ENCODE assay signal across 24 mouse cellular contexts in the genomic region with DNA sequence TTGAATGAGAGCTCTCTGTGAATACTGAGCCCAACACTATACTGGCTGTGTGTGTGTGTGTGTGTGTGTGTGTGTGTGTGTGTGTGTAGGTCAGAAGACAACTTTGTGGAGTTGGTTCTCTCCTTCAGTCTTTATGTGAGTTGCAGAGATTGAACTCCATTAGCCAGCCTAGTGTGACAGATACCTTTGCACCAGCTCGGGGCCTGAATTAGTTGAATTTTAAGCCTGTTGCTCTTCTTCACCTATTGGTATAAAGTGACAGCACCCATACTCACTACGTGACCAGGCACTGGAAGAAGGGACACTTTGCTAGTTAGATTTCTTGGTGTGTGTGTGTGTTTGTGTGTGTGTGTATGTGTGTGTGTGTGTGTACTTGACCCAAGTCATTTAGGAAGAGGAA. TPM values are rescaled to one million over a fixed set of nuclear protein-coding genes. Genes with fewer than 3 reads are reported as not detected.
DNase-seq lines count a peak whose midpoint lies in the region; ATAC-seq and TF ChIP-seq lines count a peak whose summit lies in the region.
"Had no signal": no experiment of that assay in that cellular context is flagged by ENCODE, and none has a peak within 500 bp of the region (broad histone marks: within the 10 kb centered on the region; RNA-seq: fewer than 3 reads in every experiment).

No protein-coding gene starts in this region.

- H3K9me3 ChIP-seq in intestine, embryonic 15.5 days: no peaks in the 10 kb centered on the region
- H3K9me3 ChIP-seq in intestine, embryonic 16.5 days (ENCODE audit: control insufficient read depth, low read length): no peaks in the 10 kb centered on the region
- H3K9me3 ChIP-seq: G1E had no signal

- intact Hi-C loops in heart, postnatal 14 days (cut with DNase I): no loop called here

- no peak for TF ChIP-seq CTCF in kidney, adult 2 months (conservative IDR thresholded peaks at IDR 0.05; ENCODE audit: insufficient read depth, insufficient read length, low read depth, low read length)

- no peaks in the 10 kb centered on the region for H3K27me3 ChIP-seq in intestine, embryonic 15.5 days (replicated peaks)
- no peaks in the 10 kb centered on the region for H3K27me3 ChIP-seq in intestine, embryonic 16.5 days (replicated peaks; ENCODE audit: control insufficient read depth, insufficient read depth, low read length)
- H3K27me3 ChIP-seq in kidney, adult 2 months (replicated peaks; ENCODE audit: control insufficient read depth, insufficient read depth, low read length): no peaks in the 10 kb centered on the region
- H3K27me3 ChIP-seq: CH12.LX, Patski had no signal

- H3K9ac ChIP-seq in intestine, embryonic 15.5 days: no peak overlapping the region
- H3K9ac ChIP-seq in intestine, embryonic 16.5 days (ENCODE audit: low read depth, low read length): no peak overlapping the region

- H3K4me3 ChIP-seq in intestine, embryonic 15.5 days (replicated peaks): no peak overlapping the region
- H3K4me3 ChIP-seq in intestine, embryonic 16.5 days (ENCODE audit: low read length): no peak overlapping the region
- no peak overlapping the region for H3K4me3 ChIP-seq in kidney, adult 2 months (ENCODE audit: insufficient read depth, low read depth, low read length)

- H3K36me3 ChIP-seq in intestine, embryonic 15.5 days: no peaks in the 10 kb centered on the region
- H3K36me3 ChIP-seq in intestine, embryonic 16.5 days (ENCODE audit: control insufficient read depth, insufficient read depth, low read length): no peaks in the 10 kb centered on the region
- H3K36me3 ChIP-seq in kidney, adult 2 months (ENCODE audit: control insufficient read depth, insufficient read depth, low read length): no peaks in the 10 kb centered on the region
- H3K36me3 ChIP-seq: G1E had no signal

- no peak for TF ChIP-seq POLR2A in kidney, adult 2 months (IDR thresholded peaks at IDR 0.05; ENCODE audit: low read depth, low read length)

- ATAC-seq in intestine, embryonic 15.5 days: peak; percentile 36; the same call in 1 of the 2 replicates
- no peak for ATAC-seq in intestine, embryonic 16.5 days
- ATAC-seq: activated CD4-positive, CD25-positive, alpha-beta regulatory T cell, adult 4 months; CD4-positive, CD25-positive, alpha-beta regulatory T cell, adult 4 months; Patski had no signal

- H3K4me2 ChIP-seq in intestine, embryonic 15.5 days (replicated peaks): no peak overlapping the region
- H3K4me2 ChIP-seq in intestine, embryonic 16.5 days (ENCODE audit: low read depth, low read length): no peak overlapping the region

- WGBS in intestine, embryonic 15.5 days: 95% methylated on average over 2 of the region's 2 CpGs
- WGBS in intestine, embryonic 16.5 days: 92% methylated on average over 2 of the region's 2 CpGs
- 71% methylated on average over 2 of the region's 2 CpGs for WGBS in kidney, adult 2 months

- H3K27ac ChIP-seq in intestine, embryonic 15.5 days: no peak overlapping the region
- no peak overlapping the region for H3K27ac ChIP-seq in intestine, embryonic 16.5 days (ENCODE audit: low read length)
- no peak overlapping the region for H3K27ac ChIP-seq in kidney, adult 2 months (ENCODE audit: insufficient read depth, low read depth, low read length)

- no peaks in the 10 kb centered on the region for H3K4me1 ChIP-seq in intestine, embryonic 15.5 days (replicated peaks)
- no peaks in the 10 kb centered on the region for H3K4me1 ChIP-seq in intestine, embryonic 16.5 days (ENCODE audit: control insufficient read depth, insufficient read depth, low read length)
- H3K4me1 ChIP-seq in kidney, adult 2 months (ENCODE audit: control insufficient read depth, insufficient read depth, low read length): no peaks in the 10 kb centered on the region

- peak; percentile 51 for DNase-seq in heart, adult 11 months
- DNase-seq in heart, postnatal 14 days: no peak
- peak; percentile 55 for DNase-seq in kidney, adult 2 months
- DNase-seq in kidney, postnatal 25 days: no peak
- DNase-seq in kidney, adult 9 months: peak; percentile 46
- DNase-seq in kidney, postnatal 10 days: no peak
- DNase-seq: adrenal gland, adult 2 months; adrenal gland, adult 8-10 months; adrenal gland, postnatal 10 days; adrenal gland, postnatal 14 days; adrenal gland, postnatal 25 days; adrenal gland, postnatal 36 days; B cell, adult 2 months; cerebellum, adult 11 months; cerebellum, adult 11-12 months had no signal

RNA-seq across cellular contexts. Expression of gene Tnfsf10, which starts 56.4 kb away (rescaled TPM):
- 10 to 100 TPM; 10.9 to 12.3 TPM for total RNA-seq in heart, postnatal 14 days (2021)
- polyA plus RNA-seq in intestine, embryonic 15.5 days (2015; fragmentation: Nextera tagmentation; extraction: Ambion mirVana): 0.77 and 1.1 TPM in 2 replicates
- 0.76 and 1.1 TPM in 2 replicates for polyA plus RNA-seq in intestine, embryonic 16.5 days (2015; fragmentation: Nextera tagmentation; extraction: Ambion mirVana)
- 11.5 and 12.8 TPM in 2 replicates for polyA plus RNA-seq in kidney, adult 2 months (2012; rRNA removed)
- total RNA-seq: ES-E14 had no signal
- polyA plus RNA-seq: C2C12 had no signal

Comparison
In these comparisons a context has a peak if more than half of its experiments do, and no peak if none do; other contexts are left out.
1. DNase-seq: peak in heart, adult 11 months (single experiment), kidney, adult 2 months (single experiment) and kidney, adult 9 months (single experiment); none in heart, postnatal 14 days (0 of 2), kidney, postnatal 25 days (0 of 2) and kidney, postnatal 10 days (single experiment).